Mouse (Mus musculus): ENCODE data around the gene Mdc1. TPM values are rescaled to one million over a fixed set of nuclear protein-coding genes. Genes with fewer than 3 reads are reported as not detected.

Mdc1 gene
- total RNA-seq, 2 experiments from 2014 or later, result 10.7 to 14.6 TPM

DNA sequence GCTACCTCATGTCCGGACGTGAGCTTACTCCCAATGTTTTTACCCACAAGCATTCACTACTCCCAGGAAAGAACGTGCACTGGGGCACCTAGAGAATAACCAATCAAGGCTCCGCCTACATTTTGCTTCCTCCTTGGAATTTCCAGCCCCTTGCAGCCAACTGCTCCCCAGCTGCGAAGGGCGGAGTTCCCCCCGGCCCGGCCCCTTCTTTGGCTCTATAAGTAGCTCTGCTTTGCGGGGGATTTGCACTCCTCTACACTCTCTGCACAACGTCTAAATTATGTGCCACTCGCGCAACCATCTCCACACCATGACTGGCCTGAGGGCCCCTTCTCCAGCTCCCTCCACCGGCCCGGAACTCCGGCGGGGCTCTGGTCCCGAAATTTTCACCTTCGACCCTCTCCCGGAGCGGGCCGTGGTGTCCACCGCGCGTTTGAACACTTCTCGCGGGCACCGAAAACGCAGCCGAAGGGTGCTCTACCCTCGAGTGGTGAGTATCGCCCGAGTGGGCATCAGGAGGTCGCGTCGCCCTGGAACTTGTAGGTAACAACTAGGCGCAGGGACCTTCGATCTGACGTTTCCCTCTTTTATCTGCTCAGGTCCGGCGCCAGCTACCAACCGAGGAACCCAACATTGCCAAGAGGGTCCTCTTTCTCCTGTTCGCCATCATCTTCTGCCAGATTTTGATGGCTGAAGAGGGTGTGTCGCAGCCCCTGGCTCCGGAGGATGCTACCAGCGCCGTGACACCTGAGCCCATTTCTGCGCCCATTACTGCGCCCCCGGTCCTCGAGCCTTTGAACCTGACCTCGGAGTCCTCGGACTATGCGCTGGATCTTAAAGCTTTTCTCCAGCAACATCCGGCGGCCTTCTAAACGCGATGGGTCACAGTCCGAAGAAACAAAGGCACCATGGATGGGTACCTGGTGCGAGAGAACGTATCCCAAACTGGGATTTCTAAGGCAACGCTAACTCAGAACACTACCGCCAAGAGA is 19.6 kb upstream of the Mdc1 start, which contains the start of gene Ier3:
TSS of gene Ier3 (plus strand) at position 246 of the 992 bp plus-strand sequence.
- intact Hi-C loops (cut with DNase I), result loop anchor here (10.0 kb wide), 1 partner anchor 153 kb away; the partner anchor contains the start of gene Gnl1

DNA sequence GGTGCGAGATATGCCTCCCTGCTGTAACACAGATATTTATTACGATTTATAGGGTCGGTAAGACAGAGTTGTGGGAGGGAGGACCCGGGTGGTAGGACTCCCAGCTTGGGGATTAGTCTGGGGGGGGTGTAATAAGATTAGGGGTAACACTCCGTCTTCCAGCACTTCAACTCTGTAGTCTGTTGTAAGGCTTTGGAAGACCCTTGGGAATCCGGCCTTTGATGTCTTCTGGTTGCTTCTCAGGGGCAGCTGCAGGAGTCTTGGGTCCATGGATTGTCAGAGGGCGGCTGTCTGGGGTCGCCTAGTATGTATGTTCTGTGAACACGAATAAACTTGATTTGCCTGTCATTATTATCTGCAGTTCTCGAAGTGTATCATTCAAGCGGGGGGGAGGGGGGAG is 18.8 kb upstream of the Mdc1 start:
- no peak for DNase-seq (ENCODE audit: low spot score in 2 of 2)
- intact Hi-C loops (cut with DNase I), result loop anchor here (10.0 kb wide), 1 partner anchor 152 kb away; the partner anchor contains the start of gene Gnl1

More for the DNA sequence above, 19.6 kb upstream of the Mdc1 start, which contains the start of gene Ier3:
- peak; percentile 64 to 69 for DNase-seq (ENCODE audit: low spot score in 2 of 2)

DNA sequence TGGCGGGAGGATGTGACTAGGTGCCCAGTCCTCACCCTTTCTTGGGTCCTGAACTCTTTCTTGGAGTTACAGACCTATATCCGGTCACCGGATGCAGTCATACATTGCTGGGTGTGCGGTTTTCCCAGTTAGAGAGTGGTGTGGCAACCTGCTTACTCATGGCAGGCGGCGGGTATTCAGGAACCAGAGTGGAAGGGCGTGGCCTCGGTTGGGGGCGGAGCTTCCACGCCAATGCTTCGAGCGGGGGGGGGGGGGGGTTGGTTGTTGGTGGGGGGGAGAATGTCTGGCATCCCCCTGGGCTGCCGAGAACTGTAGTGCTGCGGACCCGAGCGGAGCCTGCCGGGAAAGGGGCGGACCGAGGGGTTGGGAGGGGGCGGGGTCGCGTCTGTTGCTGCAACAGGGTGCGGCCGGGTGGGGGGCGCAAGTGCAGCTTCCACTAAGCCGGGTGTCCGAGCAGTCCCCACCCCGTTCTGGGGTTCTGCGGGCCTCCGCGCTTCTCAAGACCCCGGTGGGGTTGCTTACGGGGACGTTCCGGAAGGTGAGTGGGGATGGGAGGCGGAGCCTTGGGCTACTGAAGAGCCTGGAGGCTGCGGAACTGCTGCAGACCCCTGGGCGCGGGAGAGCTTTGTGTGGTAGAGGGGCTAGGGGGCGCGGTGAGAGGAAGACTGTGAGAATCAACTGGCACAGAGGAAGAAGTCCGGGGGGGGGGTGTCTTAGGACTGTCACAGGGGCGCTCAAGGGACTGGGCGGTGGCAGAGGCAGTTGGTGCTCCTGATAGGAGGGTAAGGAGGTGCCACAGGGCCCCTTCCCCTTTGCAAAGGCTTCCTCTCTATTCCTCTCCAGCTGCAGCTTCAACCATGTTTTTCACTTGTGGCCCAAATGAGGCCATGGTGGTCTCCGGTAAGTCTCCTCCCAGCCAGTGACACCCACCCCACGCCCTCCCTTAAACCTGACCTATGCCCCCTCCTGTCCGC is 18.1 kb upstream of the Mdc1 start, which contains the start of gene Flot1:
TSS of gene Flot1 (plus strand) at position 267 of the 974 bp plus-strand sequence.
- intact Hi-C loops (cut with DNase I), result loop anchor here (10.0 kb wide), 1 partner anchor 152 kb away; the partner anchor contains the start of gene Gnl1

DNA sequence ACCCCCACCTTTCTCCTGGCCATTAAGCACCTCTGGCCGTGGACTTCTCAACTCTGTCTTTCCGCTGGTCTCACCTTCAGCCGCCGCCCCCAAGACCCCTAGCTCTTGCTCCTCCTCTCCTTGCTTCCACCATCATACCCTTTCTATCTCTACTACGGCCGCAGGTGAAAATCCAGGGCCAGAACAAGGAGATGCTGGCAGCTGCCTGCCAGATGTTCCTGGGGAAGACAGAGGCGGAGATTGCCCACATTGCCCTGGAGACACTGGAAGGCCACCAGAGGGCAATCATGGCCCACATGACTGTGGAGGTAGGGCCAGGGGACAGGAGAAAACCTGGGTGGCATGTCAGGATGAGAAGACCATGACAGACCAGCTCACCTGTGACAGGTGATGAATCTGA is 16.9 kb upstream of the Mdc1 start:
- DNase-seq (ENCODE audit: low spot score in 2 of 2), result no peak
- intact Hi-C loops (cut with DNase I), result loop anchor here (2.0 to 10.0 kb wide), 2 partner anchors 86 to 150 kb away; partner anchors contain the start of gene Gnl1

More for the DNA sequence above, 18.1 kb upstream of the Mdc1 start, which contains the start of gene Flot1:
- peak; percentile 77 to 85 for DNase-seq (ENCODE audit: low spot score in 2 of 2)

DNA sequence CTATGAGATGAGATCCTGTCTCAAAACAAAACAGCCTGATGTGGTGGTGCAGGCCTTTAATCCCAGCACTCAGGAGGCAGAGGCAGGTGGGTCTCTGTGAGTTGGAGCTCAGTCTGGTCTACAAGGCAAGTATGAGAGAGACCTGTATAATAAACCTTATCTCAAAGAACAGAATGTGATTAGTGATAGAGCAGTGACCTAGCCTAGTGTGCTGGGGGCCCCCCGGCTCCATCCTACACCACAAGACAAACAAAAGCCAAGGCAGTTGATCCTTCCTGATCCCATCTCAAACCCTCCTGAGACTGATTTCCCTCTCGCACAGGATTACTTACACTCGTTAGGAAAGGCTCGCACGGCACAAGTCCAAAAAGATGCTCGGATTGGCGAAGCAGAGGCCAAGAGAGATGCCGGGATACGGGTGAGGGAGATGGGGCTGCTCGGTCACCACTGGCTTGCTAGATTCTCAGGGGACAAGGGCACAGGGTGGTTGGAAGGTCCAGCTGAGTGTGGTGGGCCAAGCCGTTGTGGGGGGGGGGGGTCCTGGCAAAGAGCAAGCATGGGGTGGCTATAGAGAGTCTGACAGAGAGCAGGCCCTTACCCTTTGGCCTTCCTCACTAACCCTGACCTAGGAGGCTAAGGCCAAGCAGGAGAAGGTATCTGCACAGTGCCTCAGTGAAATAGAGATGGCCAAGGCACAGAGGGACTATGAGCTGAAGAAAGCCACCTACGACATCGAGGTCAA is 16.0 kb upstream of the Mdc1 start:
- intact Hi-C loops (cut with DNase I), result loop anchor here (2.0 to 10.0 kb wide), 2 partner anchors 86 to 150 kb away; partner anchors contain the start of gene Gnl1
- DNase-seq (ENCODE audit: low spot score in 2 of 2), result no peak

DNA sequence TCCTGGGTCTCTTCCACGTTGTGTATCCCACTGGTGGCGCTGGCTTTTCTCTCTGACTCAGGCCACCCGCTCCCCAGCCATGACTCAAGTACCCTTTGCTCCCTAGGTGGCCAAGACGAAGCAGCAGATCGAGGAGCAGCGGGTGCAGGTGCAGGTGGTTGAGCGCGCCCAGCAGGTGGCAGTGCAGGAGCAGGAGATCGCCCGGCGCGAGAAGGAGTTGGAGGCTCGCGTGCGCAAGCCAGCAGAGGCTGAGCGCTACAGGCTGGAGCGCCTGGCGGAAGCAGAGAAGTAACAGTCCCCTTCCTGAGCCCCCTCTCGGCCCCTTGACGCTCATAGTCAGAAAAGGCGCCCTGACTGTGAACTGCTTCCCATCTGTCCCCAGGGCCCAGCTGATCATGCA is 11.6 kb upstream of the Mdc1 start:
- peak; percentile 85 to 87 for DNase-seq (ENCODE audit: low spot score in 2 of 2)
- intact Hi-C loops (cut with DNase I), result loop anchor here (10.0 kb wide), 1 partner anchor 145 kb away; the partner anchor contains the start of gene Gnl1

DNA sequence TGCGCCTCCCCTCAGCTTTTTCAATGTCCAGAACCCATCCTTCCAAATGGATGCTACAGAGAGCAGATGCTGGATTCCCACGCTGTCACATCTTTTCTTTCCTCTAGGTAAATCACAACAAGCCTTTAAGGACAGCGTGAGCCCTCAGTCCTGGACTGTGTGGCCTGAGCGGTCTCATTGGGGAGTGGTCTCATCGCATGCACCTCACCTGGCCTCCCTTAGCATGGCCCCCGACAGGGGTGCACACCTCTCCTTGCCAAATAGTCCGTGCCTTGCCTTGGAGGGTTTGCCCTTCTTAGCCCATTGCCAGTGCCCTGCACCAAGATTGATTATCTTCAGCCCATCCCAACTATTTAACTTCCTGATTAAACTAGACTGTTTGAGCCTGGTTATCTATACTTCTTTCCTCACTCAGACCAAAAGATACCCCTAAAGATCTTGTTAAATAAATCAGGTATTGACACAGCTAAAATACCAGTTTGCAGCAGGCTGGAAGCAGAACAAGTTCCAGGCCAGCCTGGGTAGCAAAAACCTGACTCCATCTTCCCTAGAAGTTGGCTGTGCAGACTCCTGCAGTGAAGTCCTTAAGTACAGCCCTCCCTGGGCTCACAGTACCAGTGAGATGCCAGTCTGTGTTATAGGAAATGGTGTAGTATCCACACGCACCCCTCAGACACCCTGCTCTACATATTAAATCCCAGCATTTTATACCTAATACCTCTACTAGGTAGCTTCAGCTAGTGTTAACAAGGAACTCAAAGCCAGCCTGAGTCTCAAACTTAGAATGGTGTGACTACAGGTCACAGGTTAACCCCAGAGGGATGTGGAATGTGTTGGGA is 8.7 kb upstream of the Mdc1 start:
- intact Hi-C loops (cut with DNase I), result no loop called here

DNA sequence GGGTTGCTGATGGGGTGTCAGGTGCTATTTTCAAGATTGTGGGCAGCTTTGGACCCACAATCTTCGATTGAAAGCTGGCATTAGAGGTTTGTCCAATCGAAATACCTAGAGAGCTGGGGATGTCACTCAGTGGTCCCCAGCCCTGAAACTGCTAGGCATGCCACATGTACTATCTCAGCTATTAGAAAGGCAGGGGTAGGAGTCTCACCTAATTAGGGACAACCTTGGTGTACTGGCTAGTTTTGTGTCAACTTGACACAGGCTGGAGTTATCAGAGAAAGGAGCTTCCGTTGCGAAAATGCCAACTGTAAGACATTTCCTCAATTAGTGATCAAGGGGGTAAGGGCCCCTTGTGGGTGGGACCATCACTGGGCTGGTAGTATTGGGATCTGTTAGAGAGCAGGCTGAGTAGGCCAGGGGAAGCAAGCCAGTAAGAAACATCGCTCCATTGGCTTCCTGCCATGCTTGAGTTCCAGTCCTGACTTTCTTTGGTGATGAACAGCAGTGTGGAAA is 8.0 kb upstream of the Mdc1 start:
- peak in 1 of 2 experiments; percentile 36 for DNase-seq (ENCODE audit: low spot score in 2 of 2)
- intact Hi-C loops (cut with DNase I), result no loop called here

More for the DNA sequence above, 8.7 kb upstream of the Mdc1 start:
- DNase-seq (ENCODE audit: low spot score in 2 of 2), result no peak

DNA sequence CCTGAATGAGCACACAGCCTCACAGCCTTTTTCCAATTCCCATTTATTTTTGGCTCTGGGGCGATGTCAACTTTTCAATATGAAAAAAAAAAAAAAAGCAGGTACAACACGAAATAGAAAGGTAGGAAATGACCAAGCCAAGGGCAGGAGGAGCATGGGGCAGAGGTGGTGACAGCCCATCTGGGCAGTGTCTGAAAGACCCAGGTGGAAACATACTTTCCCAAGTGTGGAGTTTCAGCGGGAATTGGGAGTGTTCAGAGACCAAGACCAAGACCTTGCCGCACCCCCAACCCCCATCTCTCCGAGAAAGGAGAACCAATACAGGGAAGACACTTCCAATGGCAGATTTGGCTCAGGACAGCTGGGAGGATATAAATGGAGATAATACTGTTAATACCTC is 7.4 kb upstream of the Mdc1 start:
- intact Hi-C loops (cut with DNase I), result no loop called here
- DNase-seq (ENCODE audit: low spot score in 2 of 2), result no peak

DNA sequence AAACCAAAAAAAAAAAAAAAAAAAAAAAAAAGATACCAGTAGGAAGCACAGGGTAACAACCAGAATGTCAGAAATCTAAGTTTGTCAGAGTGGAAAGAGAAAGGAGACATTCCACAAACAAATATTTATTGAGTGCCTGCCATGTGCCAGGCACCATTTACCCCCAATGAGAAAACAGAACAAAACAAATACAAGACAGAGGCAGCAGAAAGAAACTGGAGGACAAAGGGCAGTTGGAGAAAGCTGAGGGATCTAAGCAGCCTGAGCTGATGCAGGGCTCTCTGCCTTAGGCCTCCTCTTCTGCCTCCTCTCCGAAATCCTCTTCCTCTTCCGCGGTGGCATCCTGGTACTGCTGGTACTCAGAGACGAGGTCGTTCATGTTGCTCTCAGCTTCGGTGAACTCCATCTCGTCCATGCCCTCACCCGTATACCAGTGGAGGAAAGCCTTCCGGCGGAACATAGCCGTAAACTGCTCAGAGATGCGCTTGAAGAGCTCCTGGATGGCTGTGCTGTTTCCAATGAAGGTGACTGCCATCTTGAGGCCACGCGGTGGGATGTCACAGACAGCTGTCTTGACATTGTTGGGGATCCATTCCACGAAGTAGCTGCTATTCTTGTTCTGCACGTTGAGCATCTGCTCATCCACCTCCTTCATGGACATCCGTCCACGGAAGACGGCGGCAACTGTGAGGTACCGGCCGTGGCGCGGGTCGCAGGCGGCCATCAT is 6.5 kb upstream of the Mdc1 start:
- intact Hi-C loops (cut with DNase I), result no loop called here
- DNase-seq (ENCODE audit: low spot score in 2 of 2), result peak; percentile 51 to 58

DNA sequence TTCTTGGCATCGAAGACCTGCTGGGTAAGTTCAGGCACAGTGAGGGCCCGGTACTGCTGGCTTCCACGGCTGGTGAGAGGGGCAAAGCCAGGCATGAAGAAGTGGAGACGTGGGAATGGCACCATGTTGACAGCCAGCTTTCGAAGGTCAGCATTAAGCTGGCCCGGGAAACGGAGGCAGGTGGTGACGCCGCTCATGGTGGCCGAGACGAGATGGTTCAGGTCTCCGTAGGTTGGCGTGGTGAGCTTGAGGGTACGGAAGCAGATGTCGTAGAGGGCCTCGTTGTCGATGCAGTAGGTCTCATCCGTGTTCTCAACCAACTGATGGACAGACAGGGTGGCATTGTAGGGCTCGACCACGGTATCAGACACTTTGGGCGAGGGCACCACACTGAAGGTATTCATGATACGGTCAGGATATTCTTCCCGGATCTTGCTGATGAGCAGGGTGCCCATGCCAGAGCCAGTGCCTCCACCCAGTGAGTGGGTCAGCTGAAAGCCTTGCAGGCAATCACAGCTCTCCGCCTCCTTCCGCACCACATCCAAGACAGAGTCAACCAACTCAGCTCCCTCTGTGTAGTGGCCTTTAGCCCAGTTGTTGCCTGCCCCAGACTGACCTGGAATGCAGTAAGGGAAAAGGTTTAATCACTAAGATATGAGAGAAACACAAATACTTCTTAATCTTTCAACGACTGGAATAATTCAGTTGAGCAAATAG is 5.7 kb upstream of the Mdc1 start:
- DNase-seq (ENCODE audit: low spot score in 2 of 2), result no peak
- intact Hi-C loops (cut with DNase I), result loop anchor here (2.0 kb wide), 2 partner anchors 31 to 81 kb away; partner anchors contain the start of genes Mrps18b and Ppp1r10

DNA sequence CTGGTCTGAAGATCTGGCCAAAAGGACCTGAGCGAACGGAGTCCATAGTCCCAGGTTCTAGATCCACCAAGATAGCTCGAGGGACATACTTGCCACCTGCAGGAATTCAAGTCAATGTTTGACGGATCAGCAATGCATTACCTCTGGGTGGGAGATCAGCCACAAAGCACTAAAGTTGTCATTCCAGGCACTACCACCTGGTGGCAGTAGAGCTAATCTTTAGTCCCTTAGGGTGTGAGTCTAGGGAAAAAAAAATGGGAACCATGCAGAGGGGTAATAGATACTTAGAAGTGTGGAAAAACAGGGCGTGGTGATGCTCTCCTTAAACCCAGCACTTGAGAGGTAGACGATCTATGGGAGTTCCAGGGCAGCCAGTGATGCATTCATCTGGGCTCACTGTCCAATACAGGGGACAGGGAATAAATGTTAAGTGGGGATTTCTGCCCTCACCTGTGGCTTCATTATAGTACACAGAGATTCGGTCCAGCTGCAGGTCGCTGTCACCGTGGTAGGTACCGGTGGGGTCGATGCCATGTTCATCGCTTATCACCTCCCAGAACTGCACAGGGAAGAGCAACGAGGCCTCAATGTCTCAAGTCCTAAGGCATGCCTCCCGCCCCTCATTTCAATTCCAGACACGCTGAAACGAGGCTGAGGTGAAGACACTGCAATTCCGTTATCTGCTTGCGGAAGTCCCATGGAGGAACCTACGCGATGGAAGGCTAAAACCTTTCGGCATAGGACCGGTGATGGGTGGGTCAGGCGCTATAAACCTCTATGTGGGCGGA is 4.9 kb upstream of the Mdc1 start:
- intact Hi-C loops (cut with DNase I), result loop anchor here (2.0 kb wide), 2 partner anchors 30 to 80 kb away; partner anchors contain the start of genes Mrps18b and Ppp1r10
- DNase-seq (ENCODE audit: low spot score in 2 of 2), result peak; percentile 95

DNA sequence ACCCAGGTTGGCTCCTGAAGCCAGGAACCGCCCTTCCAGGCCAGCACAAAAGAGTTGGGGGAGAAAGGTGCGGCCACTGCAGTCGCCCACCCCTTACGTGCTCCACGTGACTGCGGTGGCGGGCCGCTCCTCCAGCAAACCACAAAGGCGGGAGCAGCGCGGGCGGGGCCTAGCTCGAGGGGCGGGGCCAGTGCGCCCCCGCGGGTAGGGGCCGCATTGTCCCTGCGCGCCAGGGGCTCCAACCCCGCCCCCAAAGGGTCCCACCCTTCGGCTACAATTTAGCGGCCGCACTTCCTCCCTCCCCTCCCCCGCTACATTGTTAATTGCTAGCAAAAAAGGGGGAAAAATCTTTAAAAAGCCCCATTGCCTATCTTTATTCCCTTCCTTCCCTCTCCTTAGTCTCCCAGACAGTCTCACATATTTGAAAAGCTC is 4.3 kb upstream of the Mdc1 start:
- DNase-seq (ENCODE audit: low spot score in 2 of 2), result peak; percentile 81 to 87
- intact Hi-C loops (cut with DNase I), result loop anchor here (2.0 kb wide), 2 partner anchors 30 to 80 kb away; partner anchors contain the start of genes Mrps18b and Ppp1r10

DNA sequence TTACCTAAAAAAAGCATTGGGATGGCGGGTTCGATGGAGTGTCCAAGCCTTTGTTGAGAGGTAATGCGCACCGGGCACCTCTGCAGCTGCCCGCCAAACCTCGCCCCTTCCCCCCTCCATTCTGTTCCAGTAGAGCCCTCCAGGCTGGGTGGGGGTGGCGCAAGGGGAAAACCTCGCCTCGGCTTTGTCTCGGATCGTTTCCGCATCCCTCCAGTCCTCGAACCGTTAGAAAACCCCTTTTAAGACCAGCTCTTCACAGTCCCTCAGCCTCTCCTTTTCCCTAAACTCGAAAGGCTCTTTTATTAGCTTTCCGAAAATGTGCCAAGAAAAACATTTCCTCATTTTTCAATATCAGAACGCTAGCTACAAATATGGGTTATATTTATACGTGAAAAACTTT is 3.8 kb upstream of the Mdc1 start:
- DNase-seq (ENCODE audit: low spot score in 2 of 2), result peak in 1 of 2 experiments; percentile 56
- intact Hi-C loops (cut with DNase I), result loop anchor here (2.0 kb wide), 2 partner anchors 29 to 79 kb away; partner anchors contain the start of genes Mrps18b and Ppp1r10

DNA sequence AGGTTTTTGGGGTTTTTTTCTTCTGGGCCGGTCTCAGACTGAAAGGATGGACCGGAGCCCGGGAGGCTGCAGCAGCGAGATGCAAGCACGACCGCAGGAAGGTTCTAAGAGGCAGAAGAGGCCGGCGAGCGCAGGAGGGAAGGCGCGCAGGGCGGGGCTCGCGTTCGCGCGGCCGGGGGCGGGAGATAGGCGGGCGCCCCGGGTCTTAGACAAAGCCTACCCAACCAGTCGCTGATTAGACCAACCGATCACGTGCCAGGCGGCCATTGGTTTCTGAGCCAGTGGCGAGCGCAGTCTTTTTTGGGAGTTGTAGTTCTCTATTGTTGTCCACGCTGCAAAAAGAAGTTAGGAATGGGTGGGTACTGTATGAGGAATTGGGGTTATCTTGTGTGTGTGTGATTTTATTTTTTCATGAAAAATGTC is 3.2 kb upstream of the Mdc1 start, which contains the start of gene Tubb5:
TSS of gene Tubb5 (minus strand) at position 185 of the 423 bp plus-strand sequence.
- intact Hi-C loops (cut with DNase I), result no loop called here
- peak; percentile 97 to 98 for DNase-seq (ENCODE audit: low spot score in 2 of 2)
